Mouse (Mus musculus): ENCODE measurements around the gene Parvb.

DNA sequence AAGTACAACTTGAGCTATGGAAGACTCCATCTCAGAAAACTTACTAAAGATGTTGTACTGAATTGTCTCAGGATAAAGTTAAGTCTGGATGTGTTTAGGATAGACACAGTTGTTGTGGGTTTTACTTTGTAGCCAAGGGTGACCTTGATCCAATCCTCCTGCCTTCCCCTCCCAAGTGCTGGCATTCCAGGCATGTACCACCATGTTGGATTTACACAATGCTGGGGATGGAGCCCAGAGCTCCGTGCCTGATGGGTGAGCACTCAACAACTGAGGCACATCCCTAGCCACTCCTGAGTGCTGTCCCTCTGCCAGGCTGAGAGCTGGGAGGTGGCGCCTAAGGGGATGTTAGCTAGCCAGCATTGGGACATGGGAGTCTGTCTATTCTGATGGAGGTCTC, 16.6 kb upstream of the Parvb start:
- TF ChIP-seq CTCF (conservative IDR thresholded peaks at IDR 0.05; ENCODE audit: low read length), result no peak
- no peak for TF ChIP-seq NANOG (IDR thresholded peaks at IDR 0.05; ENCODE audit: borderline replicate concordance, low read length)
- TF ChIP-seq POU5F1 (IDR thresholded peaks at IDR 0.05; ENCODE audit: borderline replicate concordance, low read length), result no peak
